Mouse (Mus musculus): ENCODE measurements around the gene Tpbpa. TPM values are rescaled to one million over a fixed set of nuclear protein-coding genes. Genes with fewer than 3 reads are reported as not detected.
"Not testable (repeated sequence)": the region's sequence is repeated elsewhere in the genome, so short reads cannot be mapped to it uniquely, and the experiment has no call there.

Tpbpa gene
- total RNA-seq (2015) (not detected in 2 replicates), total RNA-seq (2017) (not detected in 2 replicates)

DNA sequence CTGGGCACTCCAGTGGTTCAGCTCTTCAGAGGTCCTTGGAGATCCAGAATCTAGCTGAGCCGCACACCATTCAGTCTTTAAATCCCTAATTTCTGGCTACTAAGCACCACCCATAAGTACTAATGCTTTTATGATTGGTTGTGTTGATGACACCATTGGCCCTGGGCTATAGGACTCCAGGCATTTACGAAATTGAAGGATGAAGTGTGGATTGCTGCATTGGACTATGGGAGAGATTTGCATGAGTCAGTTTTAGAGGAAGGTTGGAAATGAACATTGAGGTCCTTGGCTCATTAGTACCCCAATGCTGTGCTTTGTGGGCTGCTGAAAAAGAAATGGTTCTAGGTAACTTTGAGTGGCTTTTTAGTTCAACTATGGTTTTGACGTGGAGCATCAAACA is at the start of gene Tpbpa:
Gene Tpbpa, minus strand, starts transcription at position 101 of the 400 bp plus-strand sequence.
- ATAC-seq (ENCODE audit: poor library complexity, severe bottlenecking): not testable (repeated sequence)

DNA sequence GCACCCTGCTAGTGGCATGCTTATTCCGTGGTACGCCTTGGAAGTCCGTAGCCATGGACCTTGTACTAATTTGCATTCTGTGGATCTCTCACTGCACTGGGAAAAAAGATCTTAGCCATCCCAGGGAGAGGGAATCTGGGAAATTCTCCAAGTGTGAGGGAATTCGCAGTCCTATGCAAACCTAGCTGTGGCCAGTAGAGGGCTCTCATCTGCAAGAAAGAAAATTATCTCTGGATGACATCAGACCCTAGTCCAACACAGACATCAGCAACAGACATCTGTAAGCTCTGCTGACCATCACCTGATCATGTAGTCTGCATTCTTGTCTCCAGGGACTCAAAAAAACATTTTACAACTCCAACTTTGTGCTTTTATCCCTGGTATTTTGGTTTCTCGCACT is 45.1 kb upstream of the Tpbpa start:
- not testable (repeated sequence) for ATAC-seq (ENCODE audit: poor library complexity, severe bottlenecking)

DNA sequence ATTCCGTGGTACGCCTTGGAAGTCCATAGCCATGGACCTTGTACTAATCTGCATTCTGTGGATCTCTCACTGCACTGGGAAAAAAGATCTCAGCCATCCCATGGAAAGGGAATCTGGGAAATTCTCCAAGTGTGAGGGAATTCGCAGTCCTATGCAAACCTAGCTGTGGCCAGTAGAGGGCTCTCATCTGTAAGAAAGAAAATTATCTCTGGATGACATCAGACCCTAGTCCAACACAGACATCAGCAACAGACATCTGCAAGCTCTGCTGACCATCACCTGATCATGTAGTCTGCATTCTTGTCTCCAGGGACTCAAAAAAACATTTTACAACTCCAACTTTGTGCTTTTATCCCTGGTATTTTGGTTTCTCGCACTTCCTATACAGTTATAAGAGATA is 30.5 kb upstream of the Tpbpa start:
- ATAC-seq (ENCODE audit: poor library complexity, severe bottlenecking): not testable (repeated sequence)

DNA sequence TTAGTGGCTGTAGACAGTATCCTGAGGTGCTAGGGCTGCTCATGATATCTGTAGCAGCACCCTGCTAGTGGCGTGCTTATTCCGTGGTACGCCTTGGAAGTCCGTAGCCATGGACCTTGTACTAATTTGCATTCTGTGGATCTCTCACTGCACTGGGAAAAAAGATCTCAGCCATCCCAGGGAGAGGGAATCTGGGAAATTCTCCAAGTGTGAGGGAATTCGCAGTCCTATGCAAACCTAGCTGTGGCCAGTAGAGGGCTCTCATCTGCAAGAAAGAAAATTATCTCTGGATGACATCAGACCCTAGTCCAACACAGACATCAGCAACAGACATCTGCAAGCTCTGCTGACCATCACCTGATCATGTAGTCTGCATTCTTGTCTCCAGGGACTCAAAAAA is 22.2 kb upstream of the Tpbpa start:
- ATAC-seq (ENCODE audit: poor library complexity, severe bottlenecking): not testable (repeated sequence)

DNA sequence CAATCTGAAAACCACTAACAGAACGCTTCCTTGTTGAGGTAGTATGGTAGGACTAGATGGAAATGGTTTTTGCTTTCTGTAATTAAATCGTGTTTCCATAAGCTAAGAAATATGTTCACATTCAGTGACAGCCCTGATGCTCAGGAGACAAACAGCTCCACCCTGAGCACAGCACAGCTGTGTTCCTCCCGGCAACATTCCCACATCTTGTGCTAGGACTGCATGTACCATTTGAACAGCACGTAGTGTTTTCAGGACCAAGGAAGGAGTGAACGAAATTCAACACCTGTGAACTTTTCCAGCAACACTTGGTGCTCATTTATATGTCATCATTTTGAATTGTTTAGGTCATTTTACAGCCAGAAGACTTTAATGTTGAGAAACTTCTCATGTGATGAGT is 19.9 kb upstream of the Tpbpa start:
- no peak for ATAC-seq (ENCODE audit: poor library complexity, severe bottlenecking)

DNA sequence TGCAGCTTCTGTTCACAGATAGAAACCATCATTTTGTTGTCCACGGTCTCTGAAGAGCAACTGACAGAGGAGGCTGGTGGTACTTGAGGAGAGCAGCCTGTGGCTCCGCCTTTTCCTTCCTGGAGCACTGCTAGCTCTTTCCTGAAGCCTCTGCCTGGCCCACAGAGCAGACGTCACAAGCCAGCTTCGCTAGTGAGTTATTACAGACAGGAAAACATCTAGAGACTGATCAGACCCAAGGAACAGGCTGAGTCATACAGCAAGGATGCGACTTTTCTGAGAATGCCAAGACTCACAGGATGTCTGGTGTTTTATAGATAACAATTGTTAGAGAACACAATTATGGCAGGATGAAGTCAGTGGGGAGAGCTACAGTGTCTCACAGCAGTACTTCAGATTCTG is 5.3 kb downstream of the Tpbpa start, which contains the start of the genes Gm49391 and Ctla2a:
Gene Gm49391, minus strand, starts transcription at position 72 of the 402 bp plus-strand sequence.
Gene Ctla2a, minus strand, starts transcription at position 126 of the 402 bp plus-strand sequence.
- ATAC-seq (ENCODE audit: poor library complexity, severe bottlenecking): peak; percentile 69

DNA sequence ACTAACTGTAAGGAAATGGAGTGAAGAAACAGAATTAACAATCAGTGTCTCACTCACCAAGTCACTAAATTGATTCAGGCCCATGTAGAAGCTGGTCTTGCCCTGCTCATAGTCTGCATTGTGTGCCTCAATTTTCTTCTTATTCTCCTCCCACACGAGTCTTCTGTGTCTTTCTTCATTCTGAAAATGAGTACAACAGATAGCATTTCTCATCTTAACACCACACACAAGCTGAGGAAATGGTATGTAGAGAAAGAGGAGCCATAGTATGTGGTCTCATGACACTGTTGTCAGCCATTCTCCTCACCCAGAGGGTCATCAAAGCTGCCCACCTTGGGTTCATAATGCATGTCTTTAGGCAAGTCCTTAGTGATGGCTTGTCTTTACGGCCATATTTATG is 6.3 kb downstream of the Tpbpa start, which contains the start of gene Gm49393:
Gene Gm49393, minus strand, starts transcription at position 101 of the 400 bp plus-strand sequence.
- ATAC-seq (ENCODE audit: poor library complexity, severe bottlenecking): not testable (repeated sequence)

DNA sequence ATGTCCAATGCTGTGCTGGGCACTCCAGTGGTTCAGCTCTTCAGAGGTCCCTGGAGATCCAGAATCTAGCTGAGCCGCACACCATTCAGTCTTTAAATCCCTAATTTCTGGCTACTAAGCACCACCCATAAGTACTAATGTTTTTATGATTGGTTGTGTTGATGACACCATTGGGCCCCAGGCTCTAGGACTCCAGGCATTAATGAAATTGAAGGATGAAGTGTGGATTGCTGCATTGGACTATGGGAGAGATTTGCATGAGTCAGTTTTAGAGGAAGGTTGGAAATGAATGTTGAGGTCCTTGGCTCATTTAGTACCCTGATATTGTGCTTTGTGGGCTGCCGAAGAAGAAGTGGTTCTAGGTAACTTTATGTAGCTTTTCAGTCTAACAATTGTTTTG is 37.0 kb downstream of the Tpbpa start, which contains the start of gene Tpbpb:
Gene Tpbpb, minus strand, starts transcription at position 101 of the 400 bp plus-strand sequence.
- not testable (repeated sequence) for ATAC-seq (ENCODE audit: poor library complexity, severe bottlenecking)

DNA sequence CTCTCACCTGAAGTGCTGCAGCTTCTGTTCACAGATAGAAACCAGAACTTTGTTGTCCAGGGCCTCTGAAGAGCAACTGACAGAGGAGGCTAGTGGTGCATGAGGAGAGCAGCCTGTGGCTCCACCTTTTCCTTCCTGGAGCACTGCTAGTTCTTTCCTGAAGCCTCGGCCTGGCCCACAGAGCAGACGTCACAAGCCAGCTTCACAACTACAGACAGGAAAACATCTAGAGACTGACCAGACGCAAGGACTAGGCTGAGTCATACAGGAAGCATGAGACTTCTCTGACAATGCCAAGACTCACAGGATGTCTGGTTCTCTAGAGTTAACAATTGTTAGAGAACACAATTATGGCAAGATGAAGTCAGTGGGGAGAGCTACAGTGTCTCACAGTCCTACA is 44.5 kb downstream of the Tpbpa start, which contains the start of gene Ctla2b:
Gene Ctla2b, minus strand, starts transcription at position 120 of the 400 bp plus-strand sequence.
- ATAC-seq (ENCODE audit: poor library complexity, severe bottlenecking): peak; percentile 86

DNA sequence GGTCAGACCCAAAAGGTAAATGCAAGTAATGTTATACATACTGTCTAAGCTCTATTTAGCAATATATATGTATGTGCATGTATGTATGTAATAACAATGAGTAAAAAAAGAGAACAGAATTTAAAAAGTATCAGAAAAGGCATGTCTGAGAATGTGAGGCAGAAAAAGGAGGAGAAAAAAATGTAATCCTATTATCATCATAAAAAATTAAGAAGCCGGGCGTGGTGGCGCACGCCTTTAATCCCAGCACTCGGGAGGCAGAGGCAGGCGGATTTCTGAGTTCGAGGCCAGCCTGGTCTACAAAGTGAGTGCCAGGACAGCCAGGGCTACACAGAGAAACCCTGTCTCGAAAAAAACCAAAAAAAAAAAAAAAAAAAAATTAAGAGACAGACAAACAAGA is 45.0 kb downstream of the Tpbpa start, which contains the start of gene Gm49392:
Gene Gm49392, minus strand, starts transcription at position 101 of the 400 bp plus-strand sequence.
- ATAC-seq (ENCODE audit: poor library complexity, severe bottlenecking): not testable (repeated sequence)

DNA sequence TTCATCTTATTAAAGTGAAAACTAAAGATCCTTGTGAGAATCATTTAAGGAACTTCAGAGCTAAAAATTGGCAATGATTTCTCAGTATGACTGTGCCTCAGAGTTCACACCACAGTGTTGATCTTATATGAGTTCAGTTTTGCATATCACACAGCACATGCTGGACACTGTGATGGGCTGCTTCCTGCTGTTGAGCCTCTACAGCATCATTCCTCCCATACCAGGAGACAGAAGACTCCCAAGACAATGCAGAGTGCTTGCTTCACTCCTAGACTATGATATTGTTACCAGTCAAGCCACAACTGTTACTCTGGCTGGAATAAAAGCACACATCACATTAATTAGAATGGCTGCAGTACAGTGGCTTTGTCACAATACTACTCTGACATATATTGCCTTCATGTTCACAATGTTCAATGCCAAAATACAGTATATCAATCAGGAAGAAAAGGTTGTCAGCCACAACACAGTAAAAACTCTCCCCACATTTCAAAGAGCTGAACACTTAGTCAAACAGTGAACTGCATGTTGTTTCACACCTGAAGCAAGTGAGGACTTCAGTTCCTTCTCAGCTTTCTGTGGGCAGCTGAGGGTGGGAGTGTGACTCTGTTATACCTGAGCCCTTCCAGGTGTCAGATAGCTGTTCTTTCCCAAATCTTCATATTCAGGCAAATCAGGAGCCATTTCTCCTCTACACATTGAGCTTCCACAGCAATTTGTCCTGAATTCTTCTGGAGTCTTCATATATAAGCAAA is 46.2 kb downstream of the Tpbpa start:
- peak; percentile 29 for ATAC-seq (ENCODE audit: poor library complexity, severe bottlenecking)

DNA sequence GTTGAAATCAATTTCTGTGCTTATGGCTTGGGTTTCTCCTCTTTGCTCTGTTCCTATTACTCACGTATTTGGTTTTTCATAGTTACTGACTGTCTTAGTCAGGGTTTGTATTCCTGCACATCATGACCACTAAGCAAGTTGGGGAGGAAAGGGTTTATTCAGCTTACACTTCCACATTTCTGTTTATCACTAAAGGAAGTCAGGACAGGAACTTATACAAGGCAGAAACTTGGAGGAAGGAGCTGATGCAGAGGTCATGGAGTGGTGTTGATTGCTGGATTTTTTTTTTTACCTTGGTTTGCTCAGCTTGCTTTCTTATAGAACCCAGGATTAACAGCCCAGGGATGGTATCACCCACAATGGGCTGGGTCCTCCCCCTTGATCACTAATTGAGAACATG is 49.5 kb downstream of the Tpbpa start:
- ATAC-seq (ENCODE audit: poor library complexity, severe bottlenecking): no peak

Other genes starting within 250 kb of the Tpbpa start
- gene BC051665, start 155.6 kb downstream of the Tpbpa start, total RNA-seq (2015): not detected in 2 replicates
- gene BC051665, start 155.6 kb downstream of the Tpbpa start, total RNA-seq (2017): not detected in 2 replicates
- not detected in 2 replicates for gene Ctsll3, start 139.1 kb downstream of the Tpbpa start, total RNA-seq (2015)
- gene Ctsll3, start 139.1 kb downstream of the Tpbpa start, total RNA-seq (2017): not detected in 2 replicates
- 0.16 and 0.30 TPM in 2 replicates for gene 4930486L24Rik, start 77.5 kb downstream of the Tpbpa start, total RNA-seq (2015)
- 0.22 TPM in 1 of 2 replicates, not detected in the other for gene 4930486L24Rik, start 77.5 kb downstream of the Tpbpa start, total RNA-seq (2017)
- not detected in 2 replicates for gene Gm49392, start 45.1 kb downstream of the Tpbpa start, total RNA-seq (2015)
- 0.61 TPM in 1 of 2 replicates, not detected in the other for gene Gm49392, start 45.1 kb downstream of the Tpbpa start, total RNA-seq (2017)
- 1.7 and 3.0 TPM in 2 replicates for gene Ctla2b, start 44.5 kb downstream of the Tpbpa start, total RNA-seq (2015)
- 1.7 and 2.1 TPM in 2 replicates for gene Ctla2b, start 44.5 kb downstream of the Tpbpa start, total RNA-seq (2017)
- not detected in 2 replicates for gene Tpbpb, start 37.1 kb downstream of the Tpbpa start, total RNA-seq (2015)
- not detected in 2 replicates for gene Tpbpb, start 37.1 kb downstream of the Tpbpa start, total RNA-seq (2017)
- gene Gm49393, start 6.4 kb downstream of the Tpbpa start, total RNA-seq (2015): not detected in 2 replicates
- gene Gm49393, start 6.4 kb downstream of the Tpbpa start, total RNA-seq (2017): not detected in 2 replicates
- 1.1 TPM in 1 of 2 replicates, not detected in the other for gene Gm49391, start 5.4 kb downstream of the Tpbpa start, total RNA-seq (2015)
- gene Gm49391, start 5.4 kb downstream of the Tpbpa start, total RNA-seq (2017): not detected in 2 replicates
- 1.6 and 5.3 TPM in 2 replicates for gene Ctla2a, start 5.4 kb downstream of the Tpbpa start, total RNA-seq (2015)
- gene Ctla2a, start 5.4 kb downstream of the Tpbpa start, total RNA-seq (2017): 4.4 and 9.3 TPM in 2 replicates
- not detected in 2 replicates for gene Ctsj, start 64.0 kb upstream of the Tpbpa start, total RNA-seq (2015)
- gene Ctsj, start 64.0 kb upstream of the Tpbpa start, total RNA-seq (2017): not detected in 2 replicates
- not detected in 2 replicates for gene Ctsq, start 98.6 kb upstream of the Tpbpa start, total RNA-seq (2015)
- not detected in 2 replicates for gene Ctsq, start 98.6 kb upstream of the Tpbpa start, total RNA-seq (2017)
- not detected in 2 replicates for gene Ctsr, start 222.3 kb upstream of the Tpbpa start, total RNA-seq (2015)
- not detected in 2 replicates for gene Ctsr, start 222.3 kb upstream of the Tpbpa start, total RNA-seq (2017)

All from megakaryocyte, adult 5-6 weeks (primary cell).